Mouse (Mus musculus) heart, embryonic 11.5 days (tissue): Measurements from ENCODE around the gene Gm20388. TPM values are rescaled to one million over a fixed set of nuclear protein-coding genes. Genes with fewer than 3 reads are reported as not detected.

ENCODE experiments used
- ATAC-seq: fragments of 200-750 bp; cut with Nextera tagmentation; replicated peaks from 2 replicates; pipeline ENCODE4 v1.8.0; 2017; ENCODE audit warnings: moderate library complexity; ENCODE audit not compliant: insufficient number of reproducible peaks, low FRiP score, low TSS enrichment
- H3K27ac ChIP-seq: fragments of 300-500 bp; sonication (generic); 2 replicates; pipeline ENCODE4 v1.5.1; 2014; ENCODE audit warnings: mild to moderate bottlenecking, low read depth, low read length
- H3K27me3 ChIP-seq: fragments of 300-500 bp; sonication (generic); 2 replicates; pipeline ENCODE4 v1.6.1; 2014; ENCODE audit warnings: mild to moderate bottlenecking, low read length, mixed read lengths; ENCODE audit not compliant: control insufficient read depth, insufficient read depth
- H3K36me3 ChIP-seq: fragments of 300-500 bp; sonication (generic); 2 replicates; pipeline ENCODE4 v1.6.1; 2014; ENCODE audit warnings: mild to moderate bottlenecking, low read length, moderate library complexity, mixed read lengths; ENCODE audit not compliant: control insufficient read depth, insufficient read depth
- H3K4me1 ChIP-seq: fragments of 300-500 bp; sonication (generic); 2 replicates; pipeline ENCODE4 v1.6.1; 2014; ENCODE audit warnings: low read length; ENCODE audit not compliant: control insufficient read depth, insufficient read depth
- H3K4me2 ChIP-seq: fragments of 300-500 bp; sonication (generic); 2 replicates; pipeline ENCODE4 v1.6.1; 2014; ENCODE audit warnings: mild to moderate bottlenecking, moderate library complexity
- H3K4me3 ChIP-seq: fragments of 300-500 bp; sonication (generic); 2 replicates; pipeline ENCODE4 v1.5.1; 2014; ENCODE audit warnings: low read depth, low read length
- H3K9ac ChIP-seq: fragments of 300-500 bp; sonication (generic); 2 replicates; pipeline ENCODE4 v1.6.1; 2014; ENCODE audit warnings: mild to moderate bottlenecking, low read depth, low read length, moderate library complexity
- H3K9me3 ChIP-seq: fragments of 300-500 bp; sonication (generic); replicated peaks from 2 replicates; pipeline ENCODE4 v1.6.1; 2016; ENCODE audit warnings: low read length; ENCODE audit not compliant: control insufficient read depth
- WGBS: fragments of 180-500 bp; shearing (Covaris S2); extraction: QIAGEN DNeasy Blood & Tissue Kit; methylation state at CpG from one replicate; pipeline ENCODE4 v1.1.7; 2014; ENCODE audit not compliant: insufficient replicate concordance; 5-methylcytosine and 5-hydroxymethylcytosine counted together
- polyA plus RNA-seq: library from polyadenylated mRNA; unstranded; fragments of >200 nt; fragmentation: Nextera tagmentation; extraction: Ambion mirVana; gene quantifications from 2 replicates; pipeline ENCODE4 v1.2.1, GENCODE M21; 2014

The Gm20388 gene
- polyA plus RNA-seq, 1 experiment from 2014 or later, result 6.4 TPM

- Histone ChIP-seq H3K9ac (0 out of 2 replicates have a peak overlapping the region, but pooled peaks have one; percentile 16), H3K27ac (no peak overlapping the region), H3K36me3 (no peaks in the 10 kb centered on the region), H3K4me3 (no peak overlapping the region), H3K9me3 (0 out of 2 replicates have a peak, but pooled peaks cover 2% of the 10 kb centered on the region), H3K4me2 (no peak overlapping the region), H3K27me3 (peaks cover 9% of the 10 kb centered on the region), H3K4me1 (peaks cover 15% of the 10 kb centered on the region)
- ATAC-seq, result no peak
- WGBS, result 30% methylated on average over 5 of the region's 5 CpGs
Measured at GRCm38 (mm10) chr8:120630031-120630430, 719.4 kb downstream of the Gm20388 start.

GRCm38 (mm10) chr8:120630848-120631247 is 720.2 kb downstream of the Gm20388 start:
- no peak overlapping the region for H3K4me2 ChIP-seq
- H3K9ac ChIP-seq, result no peak overlapping the region
- no peak for ATAC-seq
- peaks cover 15% of the 10 kb centered on the region for H3K4me1 ChIP-seq
- H3K27me3 ChIP-seq, result peaks cover 15% of the 10 kb centered on the region
- H3K9me3 ChIP-seq, result 0 out of 2 replicates have a peak, but pooled peaks cover 2% of the 10 kb centered on the region
- no peak overlapping the region for H3K27ac ChIP-seq
- 39% methylated on average over 6 of the region's 6 CpGs for WGBS
- no peaks in the 10 kb centered on the region for H3K36me3 ChIP-seq
- no peak overlapping the region for H3K4me3 ChIP-seq

- H3K36me3 ChIP-seq, result no peaks in the 10 kb centered on the region
- peaks cover 15% of the 10 kb centered on the region for H3K4me1 ChIP-seq
- 0 out of 2 replicates have a peak, but pooled peaks cover 2% of the 10 kb centered on the region for H3K9me3 ChIP-seq
- no peak overlapping the region for H3K4me2 ChIP-seq
- WGBS, result 72% methylated on average over 21 of the region's 21 CpGs
- peaks cover 15% of the 10 kb centered on the region for H3K27me3 ChIP-seq
- no peak overlapping the region for H3K4me3 ChIP-seq
- no peak overlapping the region for H3K9ac ChIP-seq
- ATAC-seq, result no peak
- no peak overlapping the region for H3K27ac ChIP-seq
Measured at GRCm38 (mm10) chr8:120631441-120632375, 721.1 kb downstream of the Gm20388 start.

GRCm38 (mm10) chr8:120632969-120633664 is 722.5 kb downstream of the Gm20388 start:
- H3K27me3 ChIP-seq, result peaks cover 15% of the 10 kb centered on the region
- peak overlapping the region; percentile 65; the same call in 1 of the 2 replicates for H3K9ac ChIP-seq

GRCm38 (mm10) chr8:120633665-120634271 is 723.1 kb downstream of the Gm20388 start:
- 1% methylated on average over 40 of the region's 44 CpGs for WGBS
- H3K27me3 ChIP-seq, result peaks cover 15% of the 10 kb centered on the region
- peak overlapping the region; percentile 67 for H3K4me3 ChIP-seq
- H3K4me1 ChIP-seq, result peaks cover 15% of the 10 kb centered on the region
- H3K36me3 ChIP-seq, result no peaks in the 10 kb centered on the region
- peak overlapping the region; percentile 65 for H3K9ac ChIP-seq
- H3K9me3 ChIP-seq, result 0 out of 2 replicates have a peak, but pooled peaks cover 2% of the 10 kb centered on the region
- no peak overlapping the region for H3K27ac ChIP-seq
- peak; percentile 33; the same call in 1 of the 2 replicates for ATAC-seq
- peak overlapping the region; percentile 95 for H3K4me2 ChIP-seq

More at GRCm38 (mm10) chr8:120632969-120633664, 722.5 kb downstream of the Gm20388 start:
- H3K4me3 ChIP-seq, result peak overlapping the region; percentile 67
- H3K4me1 ChIP-seq, result peaks cover 15% of the 10 kb centered on the region
- no peaks in the 10 kb centered on the region for H3K36me3 ChIP-seq
- H3K9me3 ChIP-seq, result 0 out of 2 replicates have a peak, but pooled peaks cover 2% of the 10 kb centered on the region
- peak overlapping the region; percentile 95 for H3K4me2 ChIP-seq
- ATAC-seq, result no peak
- no peak overlapping the region for H3K27ac ChIP-seq
- WGBS, result 29% methylated on average over 17 of the region's 17 CpGs

GRCm38 (mm10) chr8:120634329-120634839 is 723.7 kb downstream of the Gm20388 start:
- Histone ChIP-seq H3K9me3 (0 out of 2 replicates have a peak, but pooled peaks cover 2% of the 10 kb centered on the region), H3K9ac (peak overlapping the region; percentile 65), H3K27ac (no peak overlapping the region), H3K27me3 (peaks cover 15% of the 10 kb centered on the region), H3K36me3 (no peaks in the 10 kb centered on the region), H3K4me1 (peaks cover 15% of the 10 kb centered on the region), H3K4me2 (peak overlapping the region; percentile 95), H3K4me3 (peak overlapping the region; percentile 67)
- peak; percentile 36; the same call in 1 of the 2 replicates for ATAC-seq
- WGBS, result 1% methylated on average over 40 of the region's 42 CpGs

- no peaks in the 10 kb centered on the region for H3K27me3 ChIP-seq
- no peak overlapping the region for H3K4me3 ChIP-seq
- no peak overlapping the region for H3K9ac ChIP-seq
- H3K4me2 ChIP-seq, result no peak overlapping the region; the same call in 1 of the 2 replicates
- peaks cover 3% of the 10 kb centered on the region; the same call in 1 of the 2 replicates for H3K4me1 ChIP-seq
- H3K27ac ChIP-seq, result no peak overlapping the region
- H3K9me3 ChIP-seq, result no peaks in the 10 kb centered on the region
- no peak for ATAC-seq
- H3K36me3 ChIP-seq, result no peaks in the 10 kb centered on the region
- WGBS, result 22% methylated on average over 8 of the region's 8 CpGs
Measured at GRCm38 (mm10) chr8:120641245-120641644, 730.6 kb downstream of the Gm20388 start.
